Mouse (Mus musculus) ES-Bruce4 (cell line): ENCODE results near the gene Rln1.

Experiments used
- CTCF ChIP-seq: IDR thresholded peaks from one replicate; pipeline ENCODE4 v1.8.1; 2011; ENCODE audit warnings: low read depth, low read length
- EP300 ChIP-seq: IDR thresholded peaks from 2 replicates; pipeline ENCODE4 v1.6.1; 2011; ENCODE audit warnings: low read depth, low read length; ENCODE audit not compliant: insufficient read depth
- POLR2A ChIP-seq: IDR thresholded peaks from one replicate; pipeline ENCODE4 v1.8.1; 2011; ENCODE audit warnings: low read length; ENCODE audit not compliant: insufficient read depth

GRCm38 (mm10) chr19:29356281-29356680 lies 21.8 kb upstream of the Rln1 start:
- TF ChIP-seq POLR2A (no peak), EP300 (no peak), CTCF (no peak)
